Comparison of ENCODE assay signal across 8 mouse cellular contexts in genomic region chr7:121706411-121707072, GRCm38 (mm10). TPM values are rescaled to one million over a fixed set of nuclear protein-coding genes. Genes with fewer than 3 reads are reported as not detected.
DNase-seq lines count a peak whose midpoint lies in the region; ATAC-seq lines count a peak whose summit lies in the region.

No protein-coding gene starts in this region.

- H3K4me1 ChIP-seq in limb, embryonic 15.5 days, result peaks cover 15% of the 10 kb centered on the region; the same call in 1 of the 2 replicates
- H3K4me1 ChIP-seq in midbrain, embryonic 15.5 days, result peaks cover 39% of the 10 kb centered on the region

- ATAC-seq in limb, embryonic 15.5 days (ENCODE audit: insufficient number of reproducible peaks, low FRiP score, low TSS enrichment, low read depth), result no peak; the same call in 1 of the 2 replicates
- peak; percentile 54 for ATAC-seq in midbrain, embryonic 15.5 days (replicated peaks)

- WGBS in limb, embryonic 15.5 days, result under 1% methylated on average over 62 of the region's 77 CpGs
- WGBS in midbrain, embryonic 15.5 days, result under 1% methylated on average over 77 of the region's 77 CpGs

- peak overlapping the region; percentile 94 for H3K4me2 ChIP-seq in limb, embryonic 15.5 days
- H3K4me2 ChIP-seq in midbrain, embryonic 15.5 days, result peak overlapping the region; percentile 80

- H3K4me3 ChIP-seq in limb, embryonic 15.5 days, result peak overlapping the region; percentile 89
- peak overlapping the region; percentile 81 for H3K4me3 ChIP-seq in midbrain, embryonic 15.5 days

- DNase-seq in thymus, adult 18-20 months, result peak; percentile 16 to 21
- no peak for DNase-seq in thymus, postnatal 25 days
- DNase-seq in embryo, embryonic 11 days, result peak; percentile 51
- DNase-seq in heart, adult 11 months, result peak; percentile 94
- peak; percentile 49 for DNase-seq in kidney, adult 11 months
- DNase-seq in spleen, postnatal 36 days (ENCODE audit: low spot score in 2 of 2), result peak; percentile 21 to 25

- peak overlapping the region; percentile 70 for H3K9ac ChIP-seq in limb, embryonic 15.5 days
- peak overlapping the region; percentile 80 for H3K9ac ChIP-seq in midbrain, embryonic 15.5 days

- H3K27ac ChIP-seq in limb, embryonic 15.5 days, result peak overlapping the region; percentile 78
- H3K27ac ChIP-seq in midbrain, embryonic 15.5 days, result peak overlapping the region; percentile 92

- no peaks in the 10 kb centered on the region for H3K9me3 ChIP-seq in limb, embryonic 15.5 days
- no peaks in the 10 kb centered on the region for H3K9me3 ChIP-seq in midbrain, embryonic 15.5 days

- H3K27me3 ChIP-seq in limb, embryonic 15.5 days, result no peaks in the 10 kb centered on the region
- 0 out of 2 replicates have a peak, but pooled peaks cover 9% of the 10 kb centered on the region for H3K27me3 ChIP-seq in midbrain, embryonic 15.5 days (replicated peaks)

- H3K36me3 ChIP-seq in limb, embryonic 15.5 days, result peaks cover 8% of the 10 kb centered on the region
- no peaks in the 10 kb centered on the region for H3K36me3 ChIP-seq in midbrain, embryonic 15.5 days (replicated peaks)

RNA-seq across cellular contexts. Expression of gene Usp31, which starts 0.5 kb away (rescaled TPM):
- polyA plus RNA-seq in limb, embryonic 15.5 days (2015; fragmentation: Nextera tagmentation; extraction: Ambion mirVana), result 2.0 and 2.4 TPM in 2 replicates
- polyA plus RNA-seq in midbrain, embryonic 15.5 days (2015; fragmentation: Nextera tagmentation; extraction: Ambion mirVana), result 3.1 and 3.5 TPM in 2 replicates

RNA-seq across cellular contexts. Expression of gene Scnn1g, which starts 27.7 kb away (rescaled TPM):
- polyA plus RNA-seq in limb, embryonic 15.5 days (2015; fragmentation: Nextera tagmentation; extraction: Ambion mirVana), result 0.34 and 0.38 TPM in 2 replicates
- polyA plus RNA-seq in midbrain, embryonic 15.5 days (2015; fragmentation: Nextera tagmentation; extraction: Ambion mirVana), result not detected in 2 replicates
